Mouse (Mus musculus): ENCODE measurements at regions not wholly inside any gene's neighbourhood (a gene's known extent, or its start where the extent isn't known, plus 50 kb on each side); places are given as distances from the start of the nearest gene placed in this dataset.

- DNase-seq: no peak
Observed at GRCm38 (mm10) chr19:22066302-22066701, 72.5 kb upstream of the Trpm3 start.

GRCm38 (mm10) chr19:22070246-22071030, 68.4 kb upstream of the Trpm3 start:
- DNase-seq: no peak

- no peak for DNase-seq
Observed at GRCm38 (mm10) chr19:22071701-22072100, 67.1 kb upstream of the Trpm3 start.

GRCm38 (mm10) chr19:22074042-22074441, 64.8 kb upstream of the Trpm3 start:
- DNase-seq: no peak

GRCm38 (mm10) chr19:22081448-22081847, 57.4 kb upstream of the Trpm3 start:
- no peak for DNase-seq
